Mouse (Mus musculus): Measurements from ENCODE around the gene Apba2.

Gene Apba2

DNA sequence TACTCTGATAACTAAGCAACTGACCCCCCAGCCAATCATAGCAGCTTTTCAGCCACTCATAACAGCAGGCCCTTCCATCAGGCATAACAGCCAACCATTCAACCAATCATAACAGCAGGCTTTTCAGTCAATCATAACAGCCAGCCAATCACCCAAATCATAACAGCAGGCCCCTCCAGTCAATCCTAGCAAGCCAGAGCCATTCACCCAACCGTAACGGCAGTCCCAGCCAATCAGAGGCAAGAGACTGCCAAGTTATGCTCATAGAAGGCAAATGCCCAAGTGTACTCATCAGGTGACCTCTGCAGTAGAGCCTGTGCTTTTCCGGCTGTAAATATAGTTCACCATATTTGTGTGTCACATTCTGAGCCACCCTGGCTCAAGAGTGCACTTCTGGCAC is 85.1 kb downstream of the Apba2 start:
- DNase-seq (ENCODE audit: low read depth, low spot score): no peak

DNA sequence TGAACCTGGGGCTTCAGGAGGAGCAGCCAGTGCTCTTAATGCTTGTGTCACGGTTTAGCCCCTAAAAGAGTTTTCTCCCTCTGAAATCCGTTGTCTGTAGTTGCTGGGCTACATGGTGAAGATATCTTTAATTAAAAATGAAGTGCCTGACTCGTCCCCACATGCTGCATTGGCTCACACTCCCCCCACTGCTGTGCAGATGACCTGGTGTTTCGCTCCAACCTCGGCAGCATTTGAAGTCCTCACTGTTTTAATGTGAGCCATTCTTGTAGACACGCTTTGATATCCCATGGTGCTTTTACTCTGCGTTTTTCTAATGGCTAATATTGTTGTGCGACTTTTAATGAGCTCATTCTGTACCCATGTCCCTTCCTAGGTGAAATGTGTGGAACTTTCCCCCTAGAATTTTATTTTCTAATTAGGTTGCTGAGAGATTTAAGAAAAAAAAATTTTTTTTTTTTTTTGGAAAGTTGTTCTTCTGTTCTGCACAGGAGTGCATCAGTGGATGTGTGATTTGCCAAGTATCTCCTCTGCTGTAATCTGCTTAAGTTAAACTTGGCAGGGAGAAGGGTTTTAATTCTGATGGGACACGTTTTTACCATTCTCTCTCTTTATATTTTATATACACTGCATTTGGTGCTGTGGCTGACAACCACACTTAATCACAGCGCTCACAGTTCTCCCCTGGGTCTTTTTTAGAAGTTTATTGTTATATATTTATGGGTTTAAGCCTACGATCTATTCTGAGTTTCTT is 87.3 kb downstream of the Apba2 start:
- no peak for DNase-seq (ENCODE audit: low read depth, low spot score)

DNA sequence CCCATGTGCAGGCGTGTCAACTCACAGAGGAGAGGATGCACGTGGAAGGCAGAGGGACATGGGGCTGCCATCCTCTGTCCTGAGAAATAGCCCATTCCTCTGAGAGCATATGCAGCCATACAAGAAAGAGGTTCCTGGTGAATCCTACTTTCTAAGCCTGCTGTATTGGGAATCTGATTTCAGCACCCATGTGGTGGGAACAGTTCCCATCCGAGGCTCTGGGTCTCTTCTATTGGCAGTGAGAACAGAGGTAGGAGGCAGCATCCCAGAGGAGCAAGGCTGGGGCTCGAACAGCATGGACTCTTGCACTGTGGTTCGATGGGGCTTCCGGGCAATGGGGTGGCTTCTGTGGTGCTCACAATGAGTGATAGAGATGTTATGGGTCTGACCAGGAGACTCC is 93.8 kb downstream of the Apba2 start:
- no peak for DNase-seq (ENCODE audit: low read depth, low spot score)

DNA sequence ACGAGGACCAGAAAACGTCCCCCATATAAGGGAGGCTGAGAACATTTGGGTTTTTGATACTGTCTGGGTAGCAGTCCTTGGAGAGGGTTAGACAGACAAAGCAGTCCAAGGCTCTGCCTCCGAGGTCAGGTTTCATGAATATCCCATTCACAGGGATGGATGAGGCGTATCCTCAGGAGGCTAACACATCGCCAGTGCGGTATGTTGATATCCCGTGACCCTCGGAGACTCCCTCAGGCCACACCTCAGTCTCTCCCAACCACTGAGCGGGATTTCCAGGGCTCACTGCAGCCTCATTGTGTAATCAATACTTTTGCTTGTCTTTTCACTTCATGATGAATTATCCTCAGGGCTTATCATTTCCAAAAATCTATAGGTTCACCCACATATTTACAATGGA is 95.1 kb downstream of the Apba2 start:
- DNase-seq (ENCODE audit: low read depth, low spot score): no peak

DNA sequence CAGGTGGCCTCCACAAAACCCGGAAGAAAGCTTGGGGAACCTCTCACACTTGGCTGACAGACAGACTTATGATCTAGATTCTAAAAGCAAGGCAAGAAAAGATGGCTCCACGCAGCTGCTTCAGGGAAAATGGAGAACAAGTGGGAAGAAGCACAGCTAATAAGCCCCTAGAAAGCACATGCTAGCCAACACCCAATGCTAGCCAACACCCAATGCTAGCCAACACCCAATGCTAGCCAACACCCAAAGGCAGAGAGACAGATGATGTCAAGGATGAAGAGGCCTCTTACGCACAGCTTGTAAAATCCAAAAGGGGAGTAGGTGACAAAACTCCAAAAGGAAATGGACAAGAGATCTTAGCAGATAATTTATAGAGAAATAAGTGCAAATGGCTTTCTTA is 108.4 kb downstream of the Apba2 start:
- no peak for DNase-seq (ENCODE audit: low read depth, low spot score)

DNA sequence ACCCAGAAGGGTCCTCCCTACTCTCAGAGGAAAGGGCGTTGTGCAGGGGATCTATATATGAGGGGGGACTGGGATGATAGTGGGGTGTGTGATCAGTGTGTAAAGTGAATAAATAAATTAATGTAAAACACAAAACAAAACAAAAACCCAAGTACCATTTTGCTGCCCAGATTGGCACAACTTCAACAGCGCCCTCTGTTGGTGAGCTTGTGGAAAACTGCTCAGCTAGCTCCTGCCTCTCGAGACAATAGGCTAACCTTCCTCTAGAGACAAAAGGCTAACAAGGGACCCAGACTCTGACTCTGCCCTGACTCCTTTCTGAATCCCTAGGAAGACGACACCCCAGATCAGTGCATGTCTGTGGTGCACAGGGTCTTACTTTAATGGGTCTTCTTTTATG is 109.4 kb downstream of the Apba2 start:
- no peak for DNase-seq (ENCODE audit: low read depth, low spot score)

DNA sequence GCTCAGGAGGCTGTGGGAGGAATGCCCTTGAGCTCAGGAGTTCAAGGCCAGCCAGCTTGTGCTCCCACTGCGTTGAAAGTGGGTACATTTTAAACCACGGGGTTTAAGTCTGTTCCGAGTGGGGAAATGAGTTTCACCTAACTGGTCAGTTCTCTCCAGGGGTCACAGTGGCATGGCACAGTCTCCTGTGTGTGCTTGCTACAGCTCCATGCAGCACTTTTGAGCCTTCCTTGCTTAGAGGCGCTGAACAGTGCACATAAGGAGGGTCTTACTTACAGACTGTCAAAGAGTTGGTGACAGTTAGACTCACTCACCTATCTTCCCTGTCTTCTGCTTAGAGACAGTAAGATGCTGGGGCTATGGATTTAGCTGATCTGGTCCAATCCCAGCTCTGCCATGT is 117.8 kb downstream of the Apba2 start:
- no peak for DNase-seq (ENCODE audit: low read depth, low spot score)

DNA sequence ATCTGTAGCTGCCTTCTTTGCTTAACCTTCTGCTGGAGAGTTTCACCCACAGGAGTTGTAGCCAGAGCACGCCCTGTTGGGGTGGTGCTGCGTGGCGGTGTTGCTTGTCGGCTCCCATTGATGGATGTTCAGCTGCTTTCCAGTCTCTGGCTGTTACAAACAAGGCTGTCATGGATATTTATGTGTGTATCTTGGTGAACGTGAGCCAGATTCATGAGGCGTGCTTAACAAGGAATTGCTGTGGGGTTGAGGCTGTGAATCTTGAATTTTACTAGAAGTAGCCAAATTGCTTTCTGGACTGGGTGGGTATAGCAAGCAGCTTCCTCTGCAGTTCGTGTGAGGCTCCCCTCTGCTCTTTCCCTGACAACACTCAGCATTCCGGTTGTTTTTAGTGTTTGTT is 125.0 kb downstream of the Apba2 start:
- no peak for DNase-seq (ENCODE audit: low read depth, low spot score)

DNA sequence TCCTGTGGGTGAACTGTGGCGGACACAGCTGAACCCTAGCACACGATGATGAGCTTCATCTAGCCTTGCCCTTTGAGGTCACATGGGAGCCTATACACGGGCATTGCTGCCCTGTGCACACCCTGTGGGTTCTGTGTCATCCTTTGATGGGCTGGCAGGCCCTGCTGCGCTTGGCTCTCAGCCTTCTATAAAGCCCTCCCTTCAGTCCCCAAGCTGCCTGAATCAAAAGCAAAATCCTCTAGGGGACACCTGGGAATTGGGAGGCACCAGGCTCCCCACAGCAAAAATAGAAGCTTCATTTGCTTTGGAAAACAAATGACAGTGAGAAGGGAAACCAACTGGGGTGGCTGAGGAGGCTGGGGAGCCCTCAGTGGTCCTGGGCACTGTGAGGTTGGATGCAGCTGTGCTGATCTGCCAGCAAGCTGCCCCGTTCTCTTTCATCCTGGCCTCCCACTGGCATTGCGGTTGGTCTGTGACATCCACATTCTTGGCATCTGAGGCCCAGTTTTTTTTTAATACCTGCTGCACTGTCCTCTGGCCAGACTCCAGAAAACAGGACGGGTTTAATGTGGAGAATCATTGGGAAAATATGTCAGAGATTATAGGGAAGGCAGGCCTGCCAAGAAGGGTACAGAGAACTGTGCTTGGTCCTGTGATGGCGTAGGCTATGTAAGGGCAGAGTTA is 126.6 kb downstream of the Apba2 start:
- DNase-seq (ENCODE audit: low read depth, low spot score): no peak

DNA sequence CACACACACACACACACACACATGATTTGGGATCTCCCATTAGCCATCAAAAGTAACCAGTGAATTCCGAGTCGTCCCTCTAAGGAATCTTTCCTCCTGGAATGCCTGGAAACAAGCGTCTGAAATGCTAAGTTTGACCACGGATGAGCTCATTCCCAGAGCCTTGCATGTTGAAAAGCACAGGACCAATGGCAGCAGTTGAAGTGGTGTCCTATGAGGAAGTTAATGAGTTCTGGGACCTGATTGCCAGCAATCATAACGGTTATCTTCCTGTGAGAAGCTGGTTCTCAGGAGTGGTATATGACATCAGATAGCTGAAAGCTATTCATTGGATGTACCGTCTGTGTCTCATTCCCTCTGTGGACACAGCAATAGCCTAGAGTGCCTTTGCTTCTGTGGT is 129.2 kb downstream of the Apba2 start:
- DNase-seq (ENCODE audit: low read depth, low spot score): no peak

DNA sequence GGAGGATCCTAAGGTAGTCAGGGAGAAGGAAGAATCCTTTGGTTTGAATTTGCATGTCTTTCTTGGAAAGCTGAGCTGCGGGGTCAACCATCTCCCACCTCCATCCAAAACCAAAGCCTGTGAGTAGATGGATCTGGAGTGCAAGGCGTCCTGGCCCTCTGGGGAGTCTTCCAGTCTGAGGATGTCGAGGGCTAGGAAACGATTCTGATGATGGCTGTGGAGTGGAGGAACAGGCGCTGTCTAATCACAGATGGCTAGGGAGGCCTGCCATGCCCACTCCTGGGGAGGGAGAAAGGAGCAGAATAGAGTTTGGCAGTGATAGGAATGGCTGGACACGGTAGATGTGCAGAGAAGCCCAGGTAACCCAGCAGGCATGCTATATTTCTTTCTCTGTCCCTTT is 129.6 kb downstream of the Apba2 start:
- DNase-seq (ENCODE audit: low read depth, low spot score): no peak

DNA sequence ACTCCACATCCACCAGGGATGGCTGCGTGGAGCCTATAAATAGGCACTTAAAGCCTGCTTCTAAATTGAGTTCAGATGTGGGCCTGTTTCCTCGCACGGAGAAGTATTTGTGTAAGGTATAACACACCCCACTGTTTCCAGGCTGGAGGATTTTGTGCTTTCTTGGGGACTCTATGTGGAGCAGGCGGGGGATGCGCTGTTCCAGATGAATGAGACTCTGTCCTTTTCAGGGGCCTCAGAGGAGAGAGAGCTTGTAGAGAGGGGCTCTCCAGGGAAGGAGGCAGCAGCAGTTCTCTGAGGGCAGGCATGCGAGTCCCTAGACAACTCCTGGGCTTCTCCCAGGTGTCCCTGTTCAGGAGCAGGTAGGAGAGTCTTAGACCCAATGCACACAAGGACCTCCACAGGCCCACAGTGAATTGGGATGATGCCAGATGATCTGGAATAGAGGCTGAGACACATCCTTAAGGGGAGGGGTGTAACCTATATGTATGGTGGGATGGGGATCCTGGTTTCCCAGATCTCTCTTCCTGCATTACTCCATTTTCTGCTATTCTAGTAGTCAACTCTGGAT is 130.4 kb downstream of the Apba2 start:
- DNase-seq (ENCODE audit: low read depth, low spot score): no peak

DNA sequence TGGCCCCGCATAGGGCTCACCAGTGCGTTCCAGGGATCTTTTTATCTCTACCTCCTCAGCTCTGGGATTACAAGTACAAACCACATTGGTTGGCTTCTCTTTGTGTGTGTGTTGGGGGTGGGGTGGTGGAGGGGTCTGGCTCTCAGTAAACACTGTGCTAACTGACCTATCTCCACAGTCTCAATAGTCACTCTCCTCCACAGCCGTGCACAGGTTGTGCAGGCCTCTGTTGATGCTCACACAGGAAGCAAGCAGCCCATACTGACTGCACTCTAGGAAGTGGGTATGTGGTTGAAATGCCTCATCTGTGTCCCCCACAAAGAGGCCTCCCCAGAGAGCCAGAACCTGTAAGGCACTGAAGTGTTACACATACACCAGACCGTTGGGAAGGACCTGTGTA is 131.7 kb downstream of the Apba2 start:
- DNase-seq (ENCODE audit: low read depth, low spot score): no peak

DNA sequence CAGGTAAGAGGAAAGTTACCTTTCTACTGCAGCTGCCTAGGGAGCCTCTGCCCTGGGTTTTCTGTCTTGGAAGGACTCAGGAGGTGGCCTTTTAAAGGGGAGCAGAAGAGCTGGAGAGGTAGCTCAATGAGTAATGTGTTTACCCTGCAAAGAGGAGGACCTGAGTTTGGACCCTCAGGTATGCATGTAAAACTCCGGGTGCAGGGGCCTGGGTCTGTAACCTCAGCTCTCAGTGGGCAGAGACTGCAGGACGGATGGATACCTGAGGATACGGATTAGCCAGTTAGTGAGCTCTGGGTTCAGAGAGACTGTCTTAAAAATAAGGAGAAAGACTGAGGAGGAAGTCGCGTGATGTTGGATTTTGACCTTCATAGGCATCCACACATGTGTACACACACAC is 132.4 kb downstream of the Apba2 start:
- no peak for DNase-seq (ENCODE audit: low read depth, low spot score)

DNA sequence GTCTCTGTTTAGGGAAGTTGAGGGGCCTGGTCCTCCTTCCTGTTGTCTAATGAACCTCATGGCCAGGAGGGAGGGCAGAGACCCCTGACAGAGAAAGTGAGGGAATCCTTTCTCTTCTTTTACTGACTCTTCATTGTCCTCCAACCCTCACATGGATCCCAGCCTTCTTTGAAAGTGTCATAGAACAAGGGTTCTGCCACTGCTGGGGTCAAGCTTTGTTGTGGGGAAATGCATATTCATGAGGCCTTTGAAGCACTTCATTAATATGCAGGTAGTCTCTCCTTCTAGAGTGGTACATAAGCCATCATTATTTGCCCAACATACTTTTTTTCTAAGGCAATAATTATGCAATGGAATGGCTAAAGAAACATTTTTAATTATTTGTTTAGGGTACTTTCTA is 133.0 kb downstream of the Apba2 start:
- DNase-seq (ENCODE audit: low read depth, low spot score): no peak

DNA sequence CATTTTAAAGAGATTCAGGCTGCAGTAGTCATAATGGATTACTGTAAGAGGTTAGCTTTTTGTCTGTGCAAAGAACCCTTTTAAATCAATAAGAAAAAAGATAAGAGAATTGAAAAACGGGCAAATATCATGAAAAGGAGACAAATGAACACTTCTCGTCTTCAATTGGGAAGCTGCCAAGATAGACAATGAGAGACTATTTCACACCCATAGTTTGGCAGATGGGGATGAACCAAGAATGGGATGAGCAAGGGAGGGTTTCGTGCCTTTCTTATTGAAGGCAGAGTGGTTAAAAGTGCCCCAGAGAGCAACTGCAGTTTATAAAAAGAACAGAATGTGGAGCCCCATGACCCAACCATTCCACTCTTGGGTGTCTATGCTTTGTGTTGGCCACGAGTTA is 137.4 kb downstream of the Apba2 start:
- DNase-seq (ENCODE audit: low read depth, low spot score): no peak

DNA sequence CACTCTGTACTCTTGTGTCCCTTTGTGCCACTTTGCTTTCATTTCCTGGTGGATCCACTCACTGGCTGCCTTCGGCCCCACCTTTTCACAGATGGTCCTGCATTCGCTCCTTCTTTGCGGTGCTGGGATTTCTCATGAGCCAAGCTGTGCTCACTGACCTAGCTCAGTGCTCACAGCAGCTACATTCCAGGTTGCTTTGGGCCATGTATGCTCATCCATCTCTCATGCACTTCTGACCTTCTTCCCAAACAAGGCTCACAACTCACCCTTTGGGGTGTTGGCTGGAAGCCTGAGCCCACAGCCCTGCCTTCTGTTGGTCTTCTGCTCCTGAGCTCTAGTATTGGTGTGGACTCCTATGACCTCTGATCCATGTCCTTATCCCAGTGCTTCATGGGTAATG is 139.1 kb downstream of the Apba2 start:
- DNase-seq (ENCODE audit: low read depth, low spot score): no peak

DNA sequence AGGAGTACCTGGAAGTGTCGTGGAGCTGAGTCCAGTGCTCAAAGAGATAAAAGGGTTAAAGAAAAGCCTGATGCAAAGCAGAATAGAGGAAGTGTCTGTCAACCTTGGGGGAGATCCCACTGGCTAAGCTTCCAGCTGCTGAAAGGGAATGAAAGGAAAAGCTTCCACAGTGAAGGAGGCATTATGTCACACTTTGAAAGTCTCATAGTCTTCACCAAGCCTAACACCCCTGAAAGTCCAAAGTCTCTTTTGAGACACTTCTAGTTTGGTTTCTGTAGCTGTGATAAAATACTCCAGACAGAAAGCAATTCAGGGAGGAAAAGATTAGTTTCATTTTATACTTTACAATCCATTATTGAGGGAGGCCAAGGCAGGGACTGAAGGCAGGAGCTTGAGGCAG is 141.4 kb downstream of the Apba2 start:
- no peak for DNase-seq (ENCODE audit: low read depth, low spot score)

DNA sequence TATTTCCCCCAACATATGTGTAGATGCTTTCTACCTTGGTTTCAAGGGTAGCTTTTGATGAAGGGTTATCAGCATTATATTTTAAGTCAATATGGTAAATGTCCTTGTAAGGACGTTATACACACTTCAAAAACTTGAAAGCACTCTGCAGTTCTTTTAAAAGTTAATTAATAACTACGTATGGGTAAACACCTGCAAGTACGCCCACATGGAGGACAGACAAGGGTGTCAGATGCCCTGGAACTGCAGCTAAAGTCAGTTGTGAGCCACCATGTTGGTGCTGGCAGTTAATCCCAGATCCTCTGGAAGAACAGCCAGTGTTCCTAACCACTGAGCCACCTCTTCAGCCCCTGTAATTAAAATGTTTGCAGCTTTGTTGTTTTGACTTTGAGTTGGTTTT is 144.0 kb downstream of the Apba2 start:
- DNase-seq (ENCODE audit: low read depth, low spot score): no peak

DNA sequence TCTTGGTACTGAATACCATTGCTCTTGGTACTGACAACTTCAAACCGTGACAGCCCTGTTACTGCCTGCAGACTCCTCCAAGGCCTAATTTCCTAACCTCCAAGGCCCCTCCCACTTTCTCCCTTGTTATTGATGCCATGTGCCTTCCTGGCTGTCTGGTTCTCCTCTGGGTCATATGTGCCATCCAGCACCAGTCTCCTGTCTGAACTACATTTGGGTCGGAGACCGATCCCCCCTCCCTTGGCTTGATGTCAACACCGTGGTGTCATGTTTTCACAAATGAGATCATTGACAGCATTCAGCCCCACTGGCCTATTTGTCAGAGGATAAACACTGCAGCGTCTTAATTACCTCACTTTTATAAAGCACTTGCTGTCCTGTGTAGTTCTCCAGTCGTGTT is 144.5 kb downstream of the Apba2 start:
- no peak for DNase-seq (ENCODE audit: low read depth, low spot score)

DNA sequence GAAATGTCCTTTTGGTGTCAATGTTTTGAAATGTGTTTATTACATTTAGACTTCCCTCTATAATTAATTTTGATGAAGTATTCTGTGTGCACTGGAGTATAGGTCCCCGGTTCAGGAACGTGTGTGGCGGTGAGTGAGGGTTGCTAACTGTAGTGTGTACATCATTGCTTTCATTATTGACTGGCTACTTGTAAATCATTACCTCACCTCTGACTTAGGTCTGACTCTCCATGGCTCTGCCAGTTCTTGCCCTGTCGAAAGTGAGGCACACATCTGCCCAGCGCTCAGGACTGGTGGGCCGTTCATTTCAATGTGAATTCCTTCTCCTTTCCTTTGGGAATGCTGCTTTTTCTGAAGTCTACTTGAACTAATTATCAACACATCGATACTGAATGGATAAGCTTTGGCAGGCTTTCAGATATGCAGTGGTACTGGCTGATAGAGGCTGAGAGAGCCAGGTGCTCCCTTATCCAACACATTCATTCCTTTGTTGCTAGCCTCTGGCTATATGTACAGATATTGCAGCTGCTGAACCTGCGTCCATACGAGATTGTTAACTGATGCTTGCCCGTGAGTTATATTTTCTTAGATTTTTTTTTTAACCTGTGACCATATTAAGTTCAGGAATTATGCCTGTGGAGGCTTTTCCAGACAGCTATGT is 147.6 kb downstream of the Apba2 start:
- no peak for DNase-seq (ENCODE audit: low read depth, low spot score)

DNA sequence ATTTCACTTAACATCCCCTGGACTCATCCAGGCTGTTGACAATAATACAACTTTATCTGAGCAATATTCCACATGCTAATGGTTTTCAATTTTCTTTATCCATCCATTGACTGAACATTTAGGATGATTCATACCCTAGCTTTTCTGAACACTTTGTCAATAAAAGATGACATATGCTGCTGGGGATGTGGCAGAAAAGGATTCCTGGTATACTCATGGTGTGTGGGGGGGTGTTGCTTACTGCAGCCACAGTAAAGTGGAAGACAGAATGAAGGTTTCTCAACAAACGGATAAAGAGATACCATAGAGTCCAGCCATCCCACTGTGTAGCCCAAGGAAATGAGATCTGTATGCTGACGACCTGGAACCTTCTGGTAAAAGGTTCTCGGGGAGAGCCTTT is 150.5 kb downstream of the Apba2 start:
- no peak for DNase-seq (ENCODE audit: low read depth, low spot score)

DNA sequence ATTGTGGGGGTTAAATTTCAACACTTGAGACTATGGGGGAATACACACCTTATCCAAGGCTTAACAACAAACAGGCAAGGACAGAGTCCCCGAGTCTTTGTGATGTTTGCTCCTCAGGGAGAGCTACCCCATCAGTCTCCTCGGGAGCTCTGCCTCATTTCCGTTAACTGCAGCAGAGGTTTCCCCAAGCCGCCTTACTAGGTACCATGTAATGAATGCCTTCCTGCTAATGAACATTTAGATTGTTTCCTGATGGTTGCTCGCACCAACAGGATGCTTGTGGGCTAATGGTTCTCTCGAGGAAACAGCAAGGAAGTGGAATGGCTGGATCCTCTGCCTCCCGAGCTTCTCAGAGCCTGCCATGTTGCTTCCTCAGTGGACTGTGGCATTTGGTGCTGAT is 155.3 kb downstream of the Apba2 start:
- DNase-seq (ENCODE audit: low read depth, low spot score): no peak
